Mouse (Mus musculus) skeletal muscle tissue, adult 2 months (tissue): Measurements from ENCODE around the gene Rabgap1l.

Source experiments
- DNase-seq: peaks from one replicate; pipeline ENCODE4 v3.0.0-alpha.2; 2012; ENCODE audit warnings: low read depth, low spot score

Gene Rabgap1l

GRCm38 (mm10) chr1:160787926-160788325 lies 5.1 kb downstream of the Rabgap1l start:
- DNase-seq = no peak

DNA sequence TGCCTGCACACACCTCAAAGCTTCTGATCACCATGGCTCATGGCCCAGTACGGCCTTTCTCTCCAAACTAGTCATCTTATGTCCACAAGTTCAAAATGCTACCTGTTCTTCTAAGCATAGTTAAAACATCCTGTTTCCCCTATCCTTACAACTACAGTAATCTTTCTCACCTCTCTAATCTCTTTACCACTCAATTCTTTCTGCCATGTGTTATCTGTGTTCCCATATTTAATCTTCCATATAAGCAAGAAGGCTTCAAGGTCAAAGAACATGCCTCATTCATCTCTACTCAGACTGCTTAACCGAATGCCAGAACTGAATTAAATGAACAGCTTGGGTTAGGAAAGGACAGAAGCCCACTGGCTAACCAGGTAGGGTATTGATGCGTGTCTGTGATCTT lies 5.8 kb downstream of the Rabgap1l start:
- no peak for DNase-seq

- no peak for DNase-seq
These were observed 6.4 kb downstream of the Rabgap1l start for GRCm38 (mm10) chr1:160786571-160786970.

GRCm38 (mm10) chr1:160785681-160786225 lies 7.3 kb downstream of the Rabgap1l start:
- no peak for DNase-seq

DNA sequence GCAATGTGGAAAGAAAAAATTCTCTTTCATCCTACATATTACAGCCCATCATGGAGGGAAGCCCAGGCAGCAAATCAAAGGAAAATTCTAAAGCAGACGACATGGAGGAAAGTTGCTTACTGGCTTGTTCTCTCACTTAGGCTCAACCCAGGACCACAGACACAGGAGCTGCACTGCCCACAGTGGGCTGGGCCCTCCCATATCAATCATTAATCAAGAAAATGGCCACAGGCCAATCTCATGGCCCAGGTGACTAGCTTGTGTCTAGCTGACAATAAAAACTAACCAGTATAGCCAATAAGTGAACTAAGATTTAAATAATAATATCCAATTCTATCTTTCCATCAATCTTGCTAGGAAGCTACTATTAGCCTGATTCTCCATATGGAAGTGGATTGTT lies 8.9 kb downstream of the Rabgap1l start:
- no peak for DNase-seq

DNA sequence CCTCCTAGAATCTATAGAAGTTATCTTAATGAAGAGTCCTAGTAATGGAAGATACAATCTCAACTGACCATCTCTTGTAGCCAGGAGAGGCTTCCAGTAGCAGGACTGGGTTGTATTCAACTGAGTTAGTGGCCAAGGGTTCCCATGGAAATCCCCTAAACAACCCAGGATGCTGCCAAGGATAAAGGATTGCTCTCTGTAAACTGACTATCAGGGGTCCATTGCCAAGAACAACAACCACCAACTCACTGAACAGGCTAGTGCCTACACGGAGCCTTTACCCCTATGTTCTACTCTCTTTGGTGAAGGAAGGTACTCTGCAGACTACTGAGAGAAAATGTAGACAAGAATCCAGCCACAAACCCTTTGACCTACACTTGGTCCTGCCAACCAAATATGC lies 18.8 kb downstream of the Rabgap1l start:
- no peak for DNase-seq

DNA sequence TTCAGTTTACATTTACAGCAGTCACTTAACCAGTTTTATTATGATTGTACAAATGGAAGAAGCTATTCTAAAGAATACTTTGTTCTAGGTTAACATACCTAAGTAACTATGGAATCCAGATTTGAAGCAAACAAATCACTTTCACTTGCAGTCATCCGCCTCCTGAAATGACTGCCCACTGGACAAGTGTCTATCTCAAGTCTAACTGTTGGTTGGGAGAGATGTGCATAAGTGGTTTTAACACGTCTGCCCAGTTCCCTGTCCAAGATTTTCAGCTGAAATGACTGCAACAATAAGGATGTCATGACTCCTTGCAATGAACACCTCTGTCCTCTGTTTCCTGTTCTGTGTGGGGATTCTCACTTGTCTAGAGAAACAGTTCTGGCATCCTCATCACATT lies 27.4 kb downstream of the Rabgap1l start:
- no peak for DNase-seq

DNA sequence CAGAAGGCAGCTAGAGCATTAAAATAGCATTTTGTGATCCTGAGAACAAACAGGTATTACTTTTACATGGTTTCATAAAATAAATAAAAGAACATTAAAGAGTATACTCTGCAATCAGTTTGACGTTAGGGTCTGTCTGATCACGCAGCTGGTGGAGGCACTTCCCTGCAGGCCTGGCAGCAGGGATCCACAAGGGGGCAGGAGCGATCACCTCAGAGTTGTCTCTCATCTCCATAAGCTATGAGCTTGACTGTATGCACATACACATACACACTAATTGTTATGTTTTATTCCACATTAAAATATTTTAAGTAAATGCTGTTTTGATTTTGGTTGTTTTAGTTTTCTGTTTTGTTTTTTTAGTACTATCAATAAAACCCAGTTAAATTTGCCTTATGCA lies 34.8 kb downstream of the Rabgap1l start:
- DNase-seq = peak; percentile 7

GRCm38 (mm10) chr1:160755359-160755758 lies 37.7 kb downstream of the Rabgap1l start:
- no peak for DNase-seq

GRCm38 (mm10) chr1:160750629-160751028 lies 42.4 kb downstream of the Rabgap1l start:
- DNase-seq = no peak

DNA sequence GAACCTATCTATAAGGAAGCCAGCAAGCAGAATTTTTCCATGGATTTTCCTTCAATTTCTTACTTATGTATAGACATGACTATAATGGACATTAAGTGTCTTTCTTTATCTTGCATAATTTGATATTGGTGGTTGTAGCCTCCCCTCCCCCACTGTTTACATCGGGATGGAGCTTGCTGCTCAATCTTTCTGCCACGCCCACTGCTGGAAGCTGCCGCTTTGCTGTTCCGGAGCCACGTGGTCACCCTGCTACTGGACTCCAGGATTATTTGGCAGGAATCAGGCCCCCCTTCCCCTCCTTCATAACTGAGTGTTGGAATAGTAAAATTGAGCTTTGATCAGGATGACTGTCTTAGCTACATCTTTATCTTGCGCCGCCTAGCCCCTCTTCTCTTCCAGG lies 46.2 kb downstream of the Rabgap1l start:
- no peak for DNase-seq

GRCm38 (mm10) chr1:160745238-160745930 lies 47.6 kb downstream of the Rabgap1l start:
- no peak for DNase-seq

DNA sequence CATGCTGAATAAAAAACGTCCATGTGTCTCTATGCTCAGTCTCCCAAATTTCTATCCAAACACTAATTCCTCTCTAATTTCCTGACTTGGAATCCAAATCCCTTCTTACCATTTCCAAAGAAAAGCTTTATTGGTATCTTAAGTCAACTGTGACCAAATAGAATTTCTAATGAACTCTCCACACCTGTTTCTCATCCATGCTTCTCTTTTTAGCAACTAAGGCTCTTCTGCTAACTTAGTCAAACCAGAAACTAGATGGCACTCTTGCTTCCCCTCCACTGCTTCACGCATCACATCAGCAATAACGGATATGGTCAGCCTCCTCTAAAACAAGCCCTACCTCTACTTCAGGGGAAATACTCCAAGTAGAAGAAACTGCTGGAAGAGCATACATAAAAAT lies 49.0 kb downstream of the Rabgap1l start:
- no peak for DNase-seq

DNA sequence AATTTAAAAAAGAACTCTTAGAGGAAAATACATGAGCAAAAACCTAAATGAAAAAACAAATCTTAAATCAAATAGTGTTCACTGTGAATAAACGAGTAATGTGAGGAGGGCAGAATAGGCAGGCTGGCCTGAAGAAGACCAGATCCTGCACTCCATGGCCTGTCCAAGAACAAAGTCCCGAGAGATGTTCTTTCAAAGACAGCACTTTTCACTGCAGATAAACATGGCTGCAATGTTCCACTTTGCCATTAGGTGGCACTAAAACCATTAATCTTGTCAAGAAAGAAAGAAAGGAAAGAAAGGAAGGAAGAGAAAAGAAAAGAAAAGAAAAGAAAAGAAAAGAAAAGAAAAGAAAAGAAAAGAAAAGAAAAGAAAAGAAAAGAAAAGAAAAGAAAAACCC lies 49.8 kb downstream of the Rabgap1l start:
- DNase-seq = peak; percentile 36

DNA sequence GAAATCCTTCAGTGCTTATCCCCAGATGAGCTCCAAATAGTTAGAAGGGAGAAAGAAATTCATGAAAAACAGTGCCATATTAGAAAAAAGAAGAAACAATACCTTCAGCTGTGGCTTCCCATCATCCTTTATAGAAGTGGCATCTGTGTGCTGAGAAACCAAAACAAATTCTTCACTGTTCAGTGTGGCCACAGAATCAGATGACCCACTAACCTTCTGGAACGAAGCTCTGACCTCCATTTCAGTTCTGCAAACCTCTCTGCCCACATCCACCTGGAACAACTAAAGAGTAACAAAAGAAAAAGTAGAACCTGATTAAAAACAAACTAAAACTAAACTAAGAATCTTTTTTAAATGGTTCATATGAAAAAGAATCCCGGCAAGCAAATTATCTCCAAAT lies 52.4 kb downstream of the Rabgap1l start:
- DNase-seq = no peak

GRCm38 (mm10) chr1:160734743-160735142 lies 58.3 kb downstream of the Rabgap1l start:
- DNase-seq = no peak

- DNase-seq = no peak
These were observed 63.1 kb downstream of the Rabgap1l start for GRCm38 (mm10) chr1:160729944-160730343.

- peak; percentile 2 for DNase-seq
These were observed 75.3 kb downstream of the Rabgap1l start for GRCm38 (mm10) chr1:160717742-160718141.

DNA sequence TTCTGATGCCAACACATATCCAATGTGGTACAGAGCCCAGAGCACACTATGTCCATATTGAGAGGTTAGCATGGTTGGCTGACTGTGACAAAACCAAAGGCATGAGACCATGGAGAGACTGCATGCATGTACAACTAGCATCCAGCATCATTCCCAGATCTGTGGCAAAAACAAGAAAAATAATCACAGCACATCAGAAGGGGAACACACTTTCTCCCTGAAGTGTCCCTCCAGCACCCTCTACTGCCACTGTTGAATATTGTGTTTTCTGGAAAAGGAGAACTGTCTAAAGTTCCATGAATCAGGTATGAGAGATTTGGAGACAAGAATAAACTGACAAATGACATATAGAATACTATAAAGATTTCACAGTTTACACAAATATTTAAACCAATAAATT lies 78.3 kb downstream of the Rabgap1l start:
- no peak for DNase-seq

DNA sequence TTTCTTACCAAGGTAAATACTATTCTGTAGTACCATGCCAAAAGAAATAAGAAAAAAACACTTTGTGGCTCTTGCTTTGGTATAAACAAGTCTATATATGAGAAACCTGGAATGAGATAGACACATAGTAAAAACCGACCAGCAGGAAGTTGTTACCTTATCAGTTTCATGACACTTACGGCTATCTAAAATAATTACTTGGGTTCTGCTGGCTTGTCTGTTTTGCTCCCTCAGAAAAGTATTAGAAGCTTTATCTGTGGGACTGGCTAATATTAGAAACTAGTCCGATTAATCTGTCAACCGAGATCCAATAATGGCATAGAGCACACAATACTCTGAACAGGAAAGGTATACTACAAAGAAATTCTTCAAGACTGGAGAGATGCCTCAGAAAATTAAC lies 79.1 kb downstream of the Rabgap1l start:
- DNase-seq = no peak

- no peak for DNase-seq
These were observed 79.6 kb downstream of the Rabgap1l start for GRCm38 (mm10) chr1:160713383-160713782.

- DNase-seq = no peak
These were observed 82.5 kb downstream of the Rabgap1l start for GRCm38 (mm10) chr1:160710539-160710938.

GRCm38 (mm10) chr1:160704596-160704995 lies 88.4 kb downstream of the Rabgap1l start:
- no peak for DNase-seq

GRCm38 (mm10) chr1:160703813-160704212 lies 89.2 kb downstream of the Rabgap1l start:
- no peak for DNase-seq
